Mouse (Mus musculus) kidney, postnatal 0 days (tissue): Measurements from ENCODE around the gene Slc12a5. TPM values are rescaled to one million over a fixed set of nuclear protein-coding genes. Genes with fewer than 3 reads are reported as not detected.

ENCODE experiments used
- ATAC-seq: fragments of 200-750 bp; cut with Nextera tagmentation; replicated peaks from 2 replicates; pipeline ENCODE4 v1.8.0; 2017; ENCODE audit warnings: low read depth, moderate number of reproducible peaks, moderate TSS enrichment, moderate library complexity; ENCODE audit not compliant: low FRiP score
- DNase-seq: peaks from one replicate; pipeline ENCODE4 v3.0.0-alpha.2; 2016; ENCODE audit warnings: low spot score
- H3K27ac ChIP-seq: fragments of 300-500 bp; sonication (generic); 2 replicates; pipeline ENCODE4 v1.5.1; 2014; ENCODE audit warnings: mild to moderate bottlenecking
- H3K27me3 ChIP-seq: fragments of 300-500 bp; sonication (generic); 2 replicates; pipeline ENCODE4 v1.6.1; 2014; ENCODE audit warnings: low read length, mixed read lengths; ENCODE audit not compliant: insufficient read depth
- H3K36me3 ChIP-seq: fragments of 300-500 bp; sonication (generic); 2 replicates; pipeline ENCODE4 v1.6.1; 2014; ENCODE audit warnings: low read length, mixed read lengths; ENCODE audit not compliant: insufficient read depth
- H3K4me1 ChIP-seq: fragments of 300-500 bp; sonication (generic); replicated peaks from 2 replicates; pipeline ENCODE4 v1.6.1; 2014; ENCODE audit warnings: antibody characterized with exemption, low read length, mixed read lengths; ENCODE audit not compliant: insufficient read depth
- H3K4me2 ChIP-seq: fragments of 300-500 bp; sonication (generic); 2 replicates; pipeline ENCODE4 v1.6.1; 2014; ENCODE audit warnings: mild to moderate bottlenecking, low read length, moderate library complexity, mixed read lengths
- H3K4me3 ChIP-seq: fragments of 300-500 bp; sonication (generic); replicated peaks from 2 replicates; pipeline ENCODE4 v1.5.1; 2014; ENCODE audit warnings: low read depth, low read length
- H3K9ac ChIP-seq: fragments of 300-500 bp; sonication (generic); 2 replicates; pipeline ENCODE4 v1.6.1; 2014; ENCODE audit warnings: low read depth, low read length
- H3K9me3 ChIP-seq: fragments of 300-500 bp; sonication (generic); replicated peaks from 2 replicates; pipeline ENCODE4 v1.6.1; 2016; ENCODE audit warnings: low read length, inconsistent platforms, mixed read lengths
- CTCF ChIP-seq: IDR thresholded peaks from 2 replicates; pipeline ENCODE4 v1.5.1; 2016; ENCODE audit warnings: antibody characterized with exemption, low read depth, mild to moderate bottlenecking, moderate library complexity
- WGBS: fragments of 180-500 bp; shearing (Covaris S2); extraction: QIAGEN DNeasy Blood & Tissue Kit; methylation state at CpG from one replicate; pipeline ENCODE4 v1.1.7; 2014; 5-methylcytosine and 5-hydroxymethylcytosine counted together
- polyA plus RNA-seq: library from polyadenylated mRNA; unstranded; fragments of >200 nt; fragmentation: Nextera tagmentation; extraction: Ambion mirVana; gene quantifications from 2 replicates; pipeline ENCODE4 v1.2.1, GENCODE M21; 2015

Gene Slc12a5
- polyA plus RNA-seq, 1 experiment from 2014 or later = 0.68 TPM

- no peak for DNase-seq
- no peaks in the 10 kb centered on the region for H3K36me3 ChIP-seq
- no peak overlapping the region for H3K27ac ChIP-seq
- no peaks in the 10 kb centered on the region for H3K9me3 ChIP-seq
- WGBS = 49% methylated on average over 9 of the region's 9 CpGs
- no peak for TF ChIP-seq CTCF
- no peak overlapping the region for H3K4me2 ChIP-seq
- no peak for ATAC-seq
- H3K27me3 ChIP-seq = peaks cover 30% of the 10 kb centered on the region
- peaks cover 14% of the 10 kb centered on the region for H3K4me1 ChIP-seq
- no peak overlapping the region for H3K9ac ChIP-seq
- H3K4me3 ChIP-seq = no peak overlapping the region
Observed at GRCm38 (mm10) chr2:164964242-164964894, 3.8 kb downstream of the Slc12a5 start.

GRCm38 (mm10) chr2:164964981-164965380, 4.4 kb downstream of the Slc12a5 start:
- Histone ChIP-seq H3K9me3 (no peaks in the 10 kb centered on the region), H3K4me3 (no peak overlapping the region), H3K27ac (no peak overlapping the region), H3K4me1 (peaks cover 14% of the 10 kb centered on the region), H3K4me2 (no peak overlapping the region), H3K36me3 (no peaks in the 10 kb centered on the region), H3K9ac (no peak overlapping the region), H3K27me3 (peaks cover 36% of the 10 kb centered on the region)
- TF ChIP-seq CTCF = no peak
- ATAC-seq = no peak
- DNase-seq = no peak
- 91% methylated on average over 1 of the region's 1 CpGs for WGBS

GRCm38 (mm10) chr2:164966381-164966780, 5.8 kb downstream of the Slc12a5 start:
- TF ChIP-seq CTCF = no peak
- 17% methylated on average over 8 of the region's 8 CpGs for WGBS
- Histone ChIP-seq H3K4me1 (peaks cover 7% of the 10 kb centered on the region), H3K27me3 (peaks cover 50% of the 10 kb centered on the region), H3K27ac (no peak overlapping the region), H3K4me2 (no peak overlapping the region), H3K9me3 (no peaks in the 10 kb centered on the region), H3K4me3 (no peak overlapping the region), H3K9ac (no peak overlapping the region), H3K36me3 (no peaks in the 10 kb centered on the region)
- DNase-seq (peak; percentile 82), ATAC-seq (no peak)

GRCm38 (mm10) chr2:164967193-164967592, 6.6 kb downstream of the Slc12a5 start:
- H3K9me3 ChIP-seq = no peaks in the 10 kb centered on the region
- peaks cover 6% of the 10 kb centered on the region; the same call in 1 of the 2 replicates for H3K4me1 ChIP-seq
- H3K4me3 ChIP-seq = no peak overlapping the region
- WGBS = 13% methylated on average over 6 of the region's 6 CpGs
- H3K27me3 ChIP-seq = peaks cover 54% of the 10 kb centered on the region
- no peak overlapping the region for H3K27ac ChIP-seq
- DNase-seq = no peak
- no peak overlapping the region for H3K9ac ChIP-seq
- no peaks in the 10 kb centered on the region for H3K36me3 ChIP-seq
- H3K4me2 ChIP-seq = no peak overlapping the region
- no peak for TF ChIP-seq CTCF
- ATAC-seq = no peak

DNA sequence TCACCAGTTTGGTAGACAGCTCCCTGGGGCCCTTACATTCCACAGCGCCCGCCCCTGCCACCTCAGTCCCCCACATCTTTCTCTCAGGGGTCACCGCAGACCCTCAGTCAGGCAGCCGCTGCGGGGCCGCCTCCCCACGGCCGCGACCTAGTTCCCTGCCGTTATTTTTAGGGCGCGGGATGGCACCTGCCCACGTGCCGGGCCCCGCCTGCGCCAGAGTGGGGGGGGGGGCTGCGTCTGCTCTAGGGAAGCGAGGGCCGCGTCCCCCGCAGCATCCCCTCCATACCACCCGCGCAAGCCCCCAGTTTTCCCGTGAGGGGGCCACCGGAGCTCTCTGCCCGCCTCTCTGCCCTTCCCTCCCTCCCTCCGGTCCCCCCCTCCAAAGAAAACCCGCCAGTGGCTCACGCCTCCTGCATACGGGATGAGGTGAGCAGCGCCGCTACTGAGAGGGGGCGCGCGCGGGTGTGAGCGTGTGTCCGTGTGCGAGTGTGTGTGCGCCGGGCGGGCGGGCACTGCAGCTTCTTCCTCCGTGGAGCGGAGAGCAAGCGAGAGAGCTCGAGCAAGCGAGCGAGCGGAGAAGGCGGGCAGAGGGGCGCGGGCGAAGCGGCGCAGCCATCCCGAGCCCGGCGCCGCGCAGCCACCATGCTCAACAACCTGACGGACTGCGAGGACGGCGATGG, 7.3 kb downstream of the Slc12a5 start:
- Histone ChIP-seq H3K9ac (no peak overlapping the region), H3K4me3 (peak overlapping the region; percentile 17; the same call in 1 of the 2 replicates), H3K27me3 (peaks cover 57% of the 10 kb centered on the region), H3K4me2 (peak overlapping the region; percentile 54), H3K9me3 (no peaks in the 10 kb centered on the region), H3K36me3 (no peaks in the 10 kb centered on the region), H3K27ac (no peak overlapping the region), H3K4me1 (peaks cover 6% of the 10 kb centered on the region; the same call in 1 of the 2 replicates)
- DNase-seq (no peak), ATAC-seq (no peak)
- WGBS = 1% methylated on average over 65 of the region's 65 CpGs
- TF ChIP-seq CTCF = no peak

GRCm38 (mm10) chr2:164968451-164968851, 7.8 kb downstream of the Slc12a5 start:
- H3K9ac ChIP-seq = no peak overlapping the region
- peak overlapping the region; percentile 17; the same call in 1 of the 2 replicates for H3K4me3 ChIP-seq
- H3K27ac ChIP-seq = no peak overlapping the region
- H3K4me2 ChIP-seq = peak overlapping the region; percentile 54
- DNase-seq = peak; percentile 83
- no peaks in the 10 kb centered on the region for H3K9me3 ChIP-seq
- peaks cover 6% of the 10 kb centered on the region; the same call in 1 of the 2 replicates for H3K4me1 ChIP-seq
- under 1% methylated on average over 29 of the region's 29 CpGs for WGBS
- ATAC-seq = peak; percentile 58
- H3K36me3 ChIP-seq = no peaks in the 10 kb centered on the region
- peak; percentile 11; the same call in 1 of the 2 replicates for TF ChIP-seq CTCF
- H3K27me3 ChIP-seq = peaks cover 57% of the 10 kb centered on the region
